Mouse (Mus musculus) limb, embryonic 12.5 days (tissue): ENCODE measurements at regions not wholly inside any gene's neighbourhood (a gene's known extent, or its start where the extent isn't known, plus 50 kb on each side); places are given as distances from the start of the nearest gene placed in this dataset.
A peak's percentile ranks its signal among the peaks of the same experiment; 100 is the strongest.
"Not testable (repeated sequence)": the region's sequence is repeated elsewhere in the genome, so short reads cannot be mapped to it uniquely, and the experiment has no call there.

Source experiments
- ATAC-seq: fragments of 200-750 bp; cut with Nextera tagmentation; 2 replicates; pipeline ENCODE4 v1.8.0; 2017; ENCODE audit warnings: low read depth, moderate TSS enrichment; ENCODE audit not compliant: insufficient number of reproducible peaks, insufficient read depth, low FRiP score, low TSS enrichment
- H3K27ac ChIP-seq: fragments of 300-500 bp; sonication (generic); 2 replicates; pipeline ENCODE4 v1.5.1; 2016; ENCODE audit warnings: mild to moderate bottlenecking, moderate library complexity
- H3K27me3 ChIP-seq: fragments of 300-500 bp; sonication (generic); 2 replicates; pipeline ENCODE4 v1.6.1; 2016; ENCODE audit warnings: mild to moderate bottlenecking, moderate library complexity
- H3K36me3 ChIP-seq: fragments of 300-500 bp; sonication (generic); 2 replicates; pipeline ENCODE4 v1.6.1; 2016; ENCODE audit warnings: mild to moderate bottlenecking, moderate library complexity
- H3K4me1 ChIP-seq: fragments of 300-500 bp; sonication (generic); replicated peaks from 2 replicates; pipeline ENCODE4 v1.6.1; 2016
- H3K4me2 ChIP-seq: fragments of 300-500 bp; sonication (generic); 2 replicates; pipeline ENCODE4 v1.6.1; 2016; ENCODE audit warnings: mild to moderate bottlenecking, moderate library complexity
- H3K4me3 ChIP-seq: fragments of 300-500 bp; sonication (generic); replicated peaks from 2 replicates; pipeline ENCODE4 v1.5.1; 2016; ENCODE audit warnings: mild to moderate bottlenecking
- H3K9ac ChIP-seq: fragments of 300-500 bp; sonication (generic); replicated peaks from 2 replicates; pipeline ENCODE4 v1.6.1; 2016; ENCODE audit warnings: mild to moderate bottlenecking, moderate library complexity
- H3K9me3 ChIP-seq: fragments of 300-500 bp; sonication (generic); 2 replicates; pipeline ENCODE4 v1.6.1; 2016; ENCODE audit warnings: mild to moderate bottlenecking, moderate library complexity
- WGBS: fragments of 180-500 bp; shearing (Covaris S2); methylation state at CpG from one replicate; pipeline ENCODE4 v1.1.7; 2016; 5-methylcytosine and 5-hydroxymethylcytosine counted together

GRCm38 (mm10) chr7:129746639-129747038, 155.0 kb downstream of the Wdr11 start:
- Histone ChIP-seq H3K9ac (no peak overlapping the region), H3K4me1 (peaks cover 36% of the 10 kb centered on the region), H3K4me3 (no peak overlapping the region), H3K4me2 (no peak overlapping the region), H3K36me3 (no peaks in the 10 kb centered on the region), H3K9me3 (peaks cover 12% of the 10 kb centered on the region; the same call in 1 of the 2 replicates), H3K27ac (no peak overlapping the region), H3K27me3 (no peaks in the 10 kb centered on the region)
- no peak for ATAC-seq
- 85% methylated on average over 5 of the region's 5 CpGs for WGBS

- H3K4me2 ChIP-seq, result no peak overlapping the region
- H3K27me3 ChIP-seq, result no peaks in the 10 kb centered on the region
- peaks cover 13% of the 10 kb centered on the region for H3K4me1 ChIP-seq
- H3K9ac ChIP-seq, result no peak overlapping the region
- H3K4me3 ChIP-seq, result no peak overlapping the region
- H3K36me3 ChIP-seq, result no peaks in the 10 kb centered on the region
- peaks cover 12% of the 10 kb centered on the region; the same call in 1 of the 2 replicates for H3K9me3 ChIP-seq
- no peak for ATAC-seq
- peak overlapping the region; percentile 70; the same call in 1 of the 2 replicates for H3K27ac ChIP-seq
Measured at GRCm38 (mm10) chr7:129750936-129751335, 159.3 kb downstream of the Wdr11 start.

GRCm38 (mm10) chr7:129754737-129755136, 163.1 kb downstream of the Wdr11 start:
- Histone ChIP-seq H3K9ac (no peak overlapping the region), H3K36me3 (no peaks in the 10 kb centered on the region), H3K4me3 (no peak overlapping the region), H3K27me3 (no peaks in the 10 kb centered on the region), H3K9me3 (no peaks in the 10 kb centered on the region), H3K4me2 (no peak overlapping the region), H3K27ac (no peak overlapping the region), H3K4me1 (peaks cover 19% of the 10 kb centered on the region)
- ATAC-seq, result no peak
- WGBS, result 58% methylated on average over 5 of the region's 5 CpGs

DNA sequence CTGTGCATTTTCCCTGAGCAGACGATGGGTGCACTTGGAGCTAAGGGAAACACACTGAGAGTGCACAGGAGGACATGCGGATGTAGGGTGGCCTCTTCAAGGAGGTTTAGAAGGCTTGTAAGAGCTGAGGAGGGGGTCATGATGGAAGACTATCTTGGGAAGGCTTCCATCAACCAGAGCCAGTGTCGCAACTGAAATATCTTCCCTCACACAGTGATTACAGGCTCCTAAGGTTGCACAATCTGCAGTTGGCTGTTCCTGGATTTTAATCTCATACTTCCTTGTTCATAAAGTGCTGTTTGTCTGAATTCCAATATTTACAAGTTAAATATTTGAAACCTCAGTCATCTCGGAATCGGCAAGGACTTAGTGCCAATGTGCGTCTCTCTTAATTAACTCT, 164.5 kb downstream of the Wdr11 start:
- H3K4me1 ChIP-seq, result peaks cover 23% of the 10 kb centered on the region
- no peak overlapping the region for H3K4me3 ChIP-seq
- H3K27ac ChIP-seq, result no peak overlapping the region
- H3K4me2 ChIP-seq, result no peak overlapping the region
- no peaks in the 10 kb centered on the region for H3K9me3 ChIP-seq
- no peaks in the 10 kb centered on the region for H3K27me3 ChIP-seq
- H3K36me3 ChIP-seq, result no peaks in the 10 kb centered on the region
- no peak overlapping the region for H3K9ac ChIP-seq
- WGBS, result 90% methylated on average over 6 of the region's 6 CpGs
- no peak for ATAC-seq

- no peak for ATAC-seq
- Histone ChIP-seq H3K9me3 (no peaks in the 10 kb centered on the region), H3K4me3 (no peak overlapping the region), H3K4me2 (no peak overlapping the region), H3K27me3 (no peaks in the 10 kb centered on the region), H3K9ac (no peak overlapping the region), H3K36me3 (no peaks in the 10 kb centered on the region), H3K4me1 (peaks cover 23% of the 10 kb centered on the region), H3K27ac (0 out of 2 replicates have a peak overlapping the region, but pooled peaks have one; percentile 45)
- WGBS, result 84% methylated on average over 4 of the region's 4 CpGs
Measured at GRCm38 (mm10) chr7:129759848-129760247, 168.2 kb downstream of the Wdr11 start.

DNA sequence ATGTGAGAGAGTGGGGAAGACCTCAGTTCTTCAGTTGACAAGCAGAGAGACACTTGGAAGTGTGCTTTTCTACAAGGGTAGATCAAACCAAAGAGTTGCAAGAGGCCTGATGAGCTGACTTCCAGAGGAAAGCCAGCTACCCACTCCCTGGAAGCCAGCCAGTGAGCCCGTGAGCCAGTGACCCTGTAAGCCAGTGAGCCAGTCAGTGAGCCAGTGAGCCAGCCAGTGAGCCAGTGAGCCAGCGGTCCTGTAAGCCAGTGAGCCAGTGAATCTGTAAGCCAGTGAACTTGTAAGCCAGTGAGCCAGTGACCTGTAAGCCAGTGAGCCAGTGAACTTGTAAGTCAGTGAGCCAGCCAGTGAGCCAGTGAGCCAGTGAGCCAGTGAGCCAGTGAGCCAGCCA, 168.7 kb downstream of the Wdr11 start:
- 88% methylated on average over 2 of the region's 2 CpGs for WGBS
- H3K27ac ChIP-seq, result 0 out of 2 replicates have a peak overlapping the region, but pooled peaks have one; percentile 45

GRCm38 (mm10) chr7:129763754-129764153, 172.1 kb downstream of the Wdr11 start:
- Histone ChIP-seq H3K27me3 (peaks cover 5% of the 10 kb centered on the region; the same call in 1 of the 2 replicates), H3K4me3 (no peak overlapping the region), H3K36me3 (no peaks in the 10 kb centered on the region), H3K27ac (no peak overlapping the region), H3K9me3 (no peaks in the 10 kb centered on the region), H3K4me2 (no peak overlapping the region), H3K9ac (no peak overlapping the region), H3K4me1 (peaks cover 23% of the 10 kb centered on the region)
- 65% methylated on average over 5 of the region's 5 CpGs for WGBS
- no peak for ATAC-seq

More for the DNA sequence above, 168.7 kb downstream of the Wdr11 start:
- no peak for ATAC-seq
- Histone ChIP-seq H3K9ac (no peak overlapping the region), H3K36me3 (no peaks in the 10 kb centered on the region), H3K27me3 (no peaks in the 10 kb centered on the region), H3K4me2 (no peak overlapping the region), H3K4me1 (peaks cover 23% of the 10 kb centered on the region), H3K4me3 (no peak overlapping the region), H3K9me3 (no peaks in the 10 kb centered on the region)

DNA sequence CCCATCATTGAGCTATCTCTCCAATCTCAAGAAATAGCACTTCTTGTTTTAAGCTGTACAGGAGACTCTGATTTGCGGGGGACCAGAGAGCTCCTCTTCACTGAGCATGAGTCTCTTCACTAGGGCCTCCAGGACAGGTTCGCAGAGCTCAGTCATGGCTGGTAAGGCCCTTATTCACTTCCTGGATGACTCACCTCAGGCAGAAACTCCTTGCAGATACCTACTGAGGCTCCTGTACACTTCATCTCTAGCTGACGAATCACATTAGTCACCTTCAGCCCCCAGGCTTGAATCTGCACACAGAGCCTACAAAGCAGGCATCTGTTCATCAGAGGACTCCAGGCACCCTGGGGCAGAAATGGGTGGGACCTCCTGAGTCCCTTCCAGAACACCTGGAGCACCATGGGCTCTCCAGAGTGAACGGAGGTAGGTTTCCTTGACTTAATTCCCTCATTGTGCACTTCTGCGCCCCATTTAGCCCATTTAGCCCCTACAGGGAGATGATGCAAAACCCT, 172.8 kb downstream of the Wdr11 start:
- Histone ChIP-seq H3K27ac (no peak overlapping the region), H3K27me3 (peaks cover 7% of the 10 kb centered on the region; the same call in 1 of the 2 replicates), H3K9me3 (no peaks in the 10 kb centered on the region), H3K4me1 (peaks cover 24% of the 10 kb centered on the region), H3K9ac (no peak overlapping the region), H3K36me3 (no peaks in the 10 kb centered on the region), H3K4me2 (no peak overlapping the region), H3K4me3 (no peak overlapping the region)
- ATAC-seq, result no peak
- 88% methylated on average over 5 of the region's 5 CpGs for WGBS

DNA sequence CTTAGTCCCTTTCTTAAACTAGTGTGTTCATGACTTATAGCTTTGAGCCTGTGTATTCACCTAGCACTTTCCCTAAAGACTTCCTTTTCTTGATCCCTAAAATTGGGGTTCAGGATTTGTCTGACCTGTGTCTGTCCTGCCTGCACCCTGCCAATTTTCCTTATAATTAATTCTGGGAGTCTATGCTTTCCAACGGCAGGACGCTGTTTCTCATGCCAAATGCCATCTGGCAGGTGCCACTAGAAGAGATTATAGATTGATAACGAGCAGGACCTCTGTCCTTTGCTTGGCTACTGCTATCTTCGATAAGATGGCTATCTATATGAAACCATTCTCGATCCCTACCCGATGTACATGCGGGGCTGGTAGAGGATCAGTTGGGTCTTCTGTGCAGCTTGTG, 174.0 kb downstream of the Wdr11 start:
- ATAC-seq, result no peak
- H3K27ac ChIP-seq, result no peak overlapping the region
- H3K9me3 ChIP-seq, result no peaks in the 10 kb centered on the region
- H3K36me3 ChIP-seq, result no peaks in the 10 kb centered on the region
- WGBS, result 90% methylated on average over 7 of the region's 7 CpGs
- H3K4me2 ChIP-seq, result no peak overlapping the region
- H3K4me1 ChIP-seq, result peaks cover 12% of the 10 kb centered on the region
- no peak overlapping the region for H3K4me3 ChIP-seq
- H3K9ac ChIP-seq, result no peak overlapping the region
- H3K27me3 ChIP-seq, result peaks cover 7% of the 10 kb centered on the region

DNA sequence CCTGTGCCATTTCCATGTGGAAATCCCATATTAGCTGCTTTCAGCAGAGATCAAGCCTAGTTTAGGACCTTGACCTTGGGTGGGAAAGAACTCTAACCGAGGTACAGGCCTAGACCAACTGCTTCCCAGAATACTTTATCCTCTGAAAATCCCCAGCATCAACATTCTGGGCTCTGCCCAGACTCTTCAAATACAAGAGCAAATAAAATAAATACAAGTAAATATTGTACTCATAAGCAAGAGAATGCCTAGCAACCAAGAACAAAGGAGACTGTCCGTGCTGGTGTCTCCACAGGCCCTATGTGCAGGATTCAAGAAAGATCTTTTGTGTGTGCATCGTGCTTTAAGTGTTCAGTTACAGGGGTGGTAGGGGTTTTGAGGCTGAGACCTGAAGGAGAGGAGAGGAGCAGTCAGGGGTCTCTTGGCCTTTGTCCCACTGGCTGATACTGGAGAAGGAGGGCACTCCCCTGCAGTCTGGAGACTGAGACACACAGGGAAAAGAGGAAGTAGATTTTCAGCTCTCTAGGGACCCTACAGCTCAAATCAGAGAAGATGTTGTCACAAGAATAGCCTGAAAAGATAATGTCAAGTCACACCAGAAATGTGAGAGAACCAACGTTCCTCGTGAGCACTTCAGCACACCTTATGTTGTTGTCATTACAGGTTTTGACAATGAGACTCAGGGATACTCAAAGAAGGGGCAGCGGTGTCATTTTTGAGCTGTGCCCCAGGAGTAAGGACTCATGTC, 174.6 kb downstream of the Wdr11 start:
- 92% methylated on average over 6 of the region's 6 CpGs for WGBS
- no peaks in the 10 kb centered on the region for H3K36me3 ChIP-seq
- no peak for ATAC-seq
- no peak overlapping the region for H3K4me2 ChIP-seq
- no peak overlapping the region for H3K4me3 ChIP-seq
- H3K27ac ChIP-seq, result no peak overlapping the region
- H3K27me3 ChIP-seq, result peaks cover 7% of the 10 kb centered on the region
- H3K9ac ChIP-seq, result no peak overlapping the region
- peaks cover 11% of the 10 kb centered on the region; the same call in 1 of the 2 replicates for H3K4me1 ChIP-seq
- H3K9me3 ChIP-seq, result no peaks in the 10 kb centered on the region

GRCm38 (mm10) chr7:129769673-129770072, 178.0 kb downstream of the Wdr11 start:
- not testable (repeated sequence) for H3K4me2 ChIP-seq, H3K27ac ChIP-seq, H3K4me3 ChIP-seq, H3K9me3 ChIP-seq, ATAC-seq, H3K36me3 ChIP-seq, H3K9ac ChIP-seq
- peaks cover 30% of the 10 kb centered on the region for H3K4me1 ChIP-seq
- peaks cover 14% of the 10 kb centered on the region for H3K27me3 ChIP-seq
- 71% methylated on average over 1 of the region's 1 CpGs for WGBS

DNA sequence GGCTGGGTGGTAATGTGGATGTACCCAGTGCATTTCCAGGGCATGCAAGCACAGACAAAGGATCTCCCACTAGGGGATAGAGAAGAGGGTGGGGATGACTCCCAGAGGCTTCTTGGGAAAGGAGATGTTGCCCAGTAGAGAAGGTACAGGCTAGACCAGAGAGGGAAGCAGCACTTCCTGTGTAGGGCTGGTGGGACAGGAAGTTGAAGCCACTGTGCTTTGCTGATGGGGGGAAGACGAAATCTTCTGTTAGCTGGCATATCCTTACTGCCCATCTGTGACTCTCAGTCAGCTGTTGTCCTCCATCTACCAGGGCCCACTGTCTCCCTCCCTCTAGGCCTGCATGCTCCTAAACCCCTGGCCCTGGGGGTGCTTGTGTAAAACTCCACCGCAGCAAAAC, 180.2 kb downstream of the Wdr11 start:
- ATAC-seq, result no peak
- no peak overlapping the region for H3K27ac ChIP-seq
- H3K4me2 ChIP-seq, result no peak overlapping the region
- peaks cover 29% of the 10 kb centered on the region for H3K27me3 ChIP-seq
- no peaks in the 10 kb centered on the region for H3K9me3 ChIP-seq
- WGBS, result 85% methylated on average over 2 of the region's 2 CpGs
- no peak overlapping the region for H3K4me3 ChIP-seq
- no peaks in the 10 kb centered on the region for H3K36me3 ChIP-seq
- peaks cover 41% of the 10 kb centered on the region for H3K4me1 ChIP-seq
- H3K9ac ChIP-seq, result no peak overlapping the region
